Mouse (Mus musculus): ENCODE data around the gene Sp7.

The Sp7 gene

DNA sequence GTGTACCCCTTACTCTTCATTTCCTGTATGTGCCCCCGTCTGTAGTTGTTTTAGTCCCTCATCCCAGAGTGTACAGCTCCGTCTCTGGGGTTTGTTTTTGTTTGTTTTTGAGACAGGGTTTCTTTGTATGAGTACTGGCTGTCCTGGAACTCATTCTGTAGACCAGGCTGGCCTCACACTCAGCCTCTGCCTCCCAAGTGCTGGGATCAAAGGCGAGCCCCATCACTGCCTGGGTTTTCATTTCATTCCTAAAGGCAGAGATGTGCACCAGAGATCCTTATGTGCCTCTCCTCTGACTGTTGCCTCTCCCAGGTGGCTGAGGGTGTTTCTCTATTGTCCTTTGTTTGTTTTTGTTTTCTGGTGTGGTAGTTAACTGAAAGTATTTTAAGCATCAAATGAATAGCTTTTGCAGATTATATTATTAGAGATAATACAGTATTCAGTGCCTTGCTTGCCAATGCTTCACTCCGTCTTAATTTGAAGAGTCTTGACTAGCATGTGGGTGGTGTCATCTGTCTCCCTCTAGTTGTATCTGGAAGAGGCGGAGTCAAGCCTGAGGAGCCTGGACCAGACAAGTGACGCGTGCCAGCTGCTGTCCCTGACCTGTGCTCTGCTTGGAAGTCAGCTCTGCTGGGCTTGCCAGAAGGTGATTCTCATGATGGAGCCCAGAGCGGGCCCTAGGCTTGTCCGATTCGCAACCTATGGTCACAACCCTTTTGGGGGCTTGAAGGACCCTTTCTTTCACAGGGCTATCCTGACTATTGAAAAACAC, 56.7 kb downstream of the Sp7 start:
- in situ Hi-C loops (cut with MboI; ENCODE audit: low pct_unique_long_range_greater_than_20kb in 1 of 2, low sequenced_read_pairs in 2 of 2, unreplicated experiment in 1 of 2): loop anchor here in 1 of 2 experiments (10.0 kb wide), 1 partner anchor 225 kb away; no protein-coding TSS in a partner anchor

DNA sequence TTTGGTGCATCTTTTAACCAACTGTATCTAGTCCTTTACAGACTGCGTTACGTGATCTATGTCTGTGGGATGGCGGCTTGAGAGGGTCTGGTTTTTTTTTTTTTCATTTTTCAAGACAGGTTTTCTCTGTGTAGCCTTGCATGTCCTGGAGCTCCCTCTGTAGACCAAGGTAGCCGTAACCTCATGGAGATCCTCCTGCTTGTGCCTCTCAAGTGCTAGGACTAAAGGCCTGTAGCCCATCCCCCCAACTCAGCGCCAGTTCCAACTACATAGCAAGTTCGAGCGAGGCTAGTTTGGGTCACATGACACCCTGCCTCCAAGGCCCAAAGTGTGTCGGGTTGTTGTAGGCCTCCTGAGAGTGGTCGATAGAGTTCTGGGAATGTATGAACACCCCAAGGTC, 58.3 kb downstream of the Sp7 start:
- in situ Hi-C loops (cut with MboI; ENCODE audit: low pct_unique_long_range_greater_than_20kb in 1 of 2, low sequenced_read_pairs in 2 of 2, unreplicated experiment in 1 of 2): no loop called here

Data from mouse embryonic stem cell (cell line).